Mouse (Mus musculus) C2C12 (cell line): ENCODE measurements around the gene Zfp423. TPM values are rescaled to one million over a fixed set of nuclear protein-coding genes. Genes with fewer than 3 reads are reported as not detected.

Experiments
- H3K27me3 ChIP-seq: one replicate; pipeline ENCODE4 v1.6.1; 2011; ENCODE audit not compliant: control insufficient read depth, insufficient read depth, insufficient read length
- H3K36me3 ChIP-seq: one replicate; pipeline ENCODE4 v1.6.1; 2011; ENCODE audit not compliant: control insufficient read depth, insufficient read depth
- H3K4me3 ChIP-seq: one replicate; pipeline ENCODE4 v1.5.1; 2011; ENCODE audit warnings: mild to moderate bottlenecking, control low read depth; ENCODE audit not compliant: poor library complexity, insufficient read depth, severe bottlenecking
- H3K79me2 ChIP-seq: one replicate; pipeline ENCODE4 v1.6.1; 2011; ENCODE audit not compliant: control insufficient read depth, insufficient read depth
- H3K79me3 ChIP-seq: one replicate; pipeline ENCODE4 v1.6.1; 2011; ENCODE audit warnings: low read depth, control low read depth
- H3ac ChIP-seq: one replicate; pipeline ENCODE3; 2011; ENCODE audit warnings: low read depth; ENCODE audit not compliant: control insufficient read depth, insufficient read length
- CEBPB ChIP-seq: IDR thresholded peaks from one replicate; pipeline ENCODE4 v1.6.1; 2011; ENCODE audit warnings: low read depth, mild to moderate bottlenecking, control low read depth, moderate library complexity
- CTCF ChIP-seq: IDR thresholded peaks from one replicate; pipeline ENCODE4 v1.5.1; 2011; ENCODE audit not compliant: control insufficient read depth, insufficient read depth, insufficient read length
- FOSL1 ChIP-seq: IDR thresholded peaks from one replicate; pipeline ENCODE4 v1.8.0; 2011; ENCODE audit warnings: mild to moderate bottlenecking, low read length; ENCODE audit not compliant: poor library complexity, insufficient read depth, severe bottlenecking
- MAX ChIP-seq: IDR thresholded peaks from one replicate; pipeline ENCODE4 v1.6.1; 2011; ENCODE audit warnings: mild to moderate bottlenecking, control low read depth
- MYOD1 ChIP-seq: IDR thresholded peaks from one replicate; pipeline ENCODE4 v1.6.1; 2011; ENCODE audit warnings: low read depth; ENCODE audit not compliant: control insufficient read depth, insufficient read length
- MYOG ChIP-seq: IDR thresholded peaks from one replicate; pipeline ENCODE4 v1.6.1; 2011; ENCODE audit not compliant: control insufficient read depth, insufficient read length; ENCODE audit errors: extremely low read depth
- USF1 ChIP-seq: IDR thresholded peaks from one replicate; pipeline ENCODE4 v1.6.1; 2011; ENCODE audit warnings: low read depth, mild to moderate bottlenecking, control low read depth, moderate library complexity
- polyA plus RNA-seq: library from polyadenylated mRNA; unstranded; fragments of >200 nt; fragmentation: generic; extraction: Trizol; gene quantifications from one replicate; pipeline ENCODE4 v1.2.1, GENCODE M21; 2012; ENCODE audit warnings: missing spikeins

The Zfp423 gene
- polyA plus RNA-seq, 1 experiment, result 0.14 TPM

GRCm38 (mm10) chr8:87734496-87734895 is 224.9 kb downstream of the Zfp423 start:
- Histone ChIP-seq H3K79me2 (no peaks in the 10 kb centered on the region), H3K79me3 (no peaks in the 10 kb centered on the region), H3ac (no peak overlapping the region), H3K4me3 (no peak overlapping the region), H3K27me3 (peaks cover 5% of the 10 kb centered on the region), H3K36me3 (no peaks in the 10 kb centered on the region)
- no peak for TF ChIP-seq CTCF
- no peak for TF ChIP-seq MYOD1
- TF ChIP-seq CEBPB, result no peak
- TF ChIP-seq FOSL1, result no peak
- TF ChIP-seq USF1, result no peak
- TF ChIP-seq MYOG, result no peak
- TF ChIP-seq MAX, result no peak

GRCm38 (mm10) chr8:87731062-87731461 is 228.3 kb downstream of the Zfp423 start:
- Histone ChIP-seq H3K4me3 (no peak overlapping the region), H3K27me3 (no peaks in the 10 kb centered on the region), H3K79me2 (no peaks in the 10 kb centered on the region), H3ac (no peak overlapping the region), H3K79me3 (no peaks in the 10 kb centered on the region), H3K36me3 (no peaks in the 10 kb centered on the region)
- no peak for TF ChIP-seq USF1
- TF ChIP-seq CEBPB, result no peak
- no peak for TF ChIP-seq MAX
- no peak for TF ChIP-seq MYOG
- TF ChIP-seq MYOD1, result no peak
- TF ChIP-seq CTCF, result no peak
- no peak for TF ChIP-seq FOSL1

GRCm38 (mm10) chr8:87723015-87723414 is 236.4 kb downstream of the Zfp423 start:
- Histone ChIP-seq H3K4me3 (no peak overlapping the region), H3K36me3 (no peaks in the 10 kb centered on the region), H3ac (no peak overlapping the region), H3K79me3 (no peaks in the 10 kb centered on the region), H3K27me3 (no peaks in the 10 kb centered on the region), H3K79me2 (no peaks in the 10 kb centered on the region)
- TF ChIP-seq CTCF (no peak), FOSL1 (no peak), MYOG (no peak), MAX (no peak), MYOD1 (no peak), CEBPB (no peak), USF1 (no peak)

- no peaks in the 10 kb centered on the region for H3K79me2 ChIP-seq
- H3K27me3 ChIP-seq, result no peaks in the 10 kb centered on the region
- no peaks in the 10 kb centered on the region for H3K36me3 ChIP-seq
- TF ChIP-seq USF1 (no peak), MYOG (no peak), FOSL1 (no peak), CEBPB (no peak), CTCF (no peak), MAX (no peak), MYOD1 (no peak)
- H3K4me3 ChIP-seq, result no peak overlapping the region
- H3ac ChIP-seq, result no peak overlapping the region
- no peaks in the 10 kb centered on the region for H3K79me3 ChIP-seq
These were observed 240.1 kb downstream of the Zfp423 start for GRCm38 (mm10) chr8:87719137-87719815.

GRCm38 (mm10) chr8:87717445-87717844 is 241.9 kb downstream of the Zfp423 start:
- H3K79me2 ChIP-seq, result no peaks in the 10 kb centered on the region
- H3K79me3 ChIP-seq, result no peaks in the 10 kb centered on the region
- no peak overlapping the region for H3K4me3 ChIP-seq
- H3K36me3 ChIP-seq, result no peaks in the 10 kb centered on the region
- H3K27me3 ChIP-seq, result no peaks in the 10 kb centered on the region
- no peak overlapping the region for H3ac ChIP-seq
- TF ChIP-seq CTCF, result no peak
- no peak for TF ChIP-seq MYOG
- no peak for TF ChIP-seq CEBPB
